Mouse (Mus musculus) left cerebral cortex, adult 8-10 months (tissue): ENCODE data around the gene Rnf10. TPM values are rescaled to one million over a fixed set of nuclear protein-coding genes. Genes with fewer than 3 reads are reported as not detected.

ENCODE experiments used
- DNase-seq, 2 experiments: peaks; one replicate each; pipeline ENCODE4 v3.0.0; 2022; ENCODE audit warnings: low spot score in 2 of 2
- total RNA-seq, 4 experiments: library from RNA; stranded (reverse); gene quantifications; 2 replicates each; pipeline ENCODE4 v1.2.4; 2022

Gene Rnf10
- total RNA-seq, 4 experiments from 2014 or later = 216 to 259 (median 243) TPM

GRCm38 (mm10) chr5:115235786-115236263 is 36.9 kb downstream of the Rnf10 start, which contains the start of gene Pop5:
Gene Pop5, plus strand, starts transcription at chr5:115235836.
- DNase-seq = peak; percentile 79 to 89

DNA sequence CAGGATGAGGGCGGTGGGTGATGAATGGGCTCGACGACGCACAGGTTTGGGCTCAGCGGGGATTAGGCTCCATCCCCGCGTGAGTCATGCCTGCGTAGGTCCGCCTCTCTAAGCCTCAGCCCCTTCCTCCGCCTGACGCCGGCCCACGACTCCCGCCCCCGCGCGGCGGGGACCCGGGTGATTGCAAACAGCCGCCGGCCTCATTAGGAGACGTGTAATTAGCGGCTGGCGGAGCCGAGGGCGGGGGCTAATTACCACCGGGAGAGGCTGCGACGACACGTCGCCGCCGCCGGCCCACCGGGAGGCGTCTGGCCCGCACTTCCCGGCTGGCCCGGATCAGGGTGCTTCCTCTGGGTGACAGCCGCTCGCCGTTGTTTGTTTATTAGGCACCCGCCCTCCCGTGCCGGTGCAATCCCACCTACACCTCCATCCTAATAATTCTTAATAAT is 37.4 kb downstream of the Rnf10 start:
- peak; percentile 72 to 81 for DNase-seq

GRCm38 (mm10) chr5:115234519-115234918 is 38.2 kb downstream of the Rnf10 start:
- DNase-seq = peak in 1 of 2 experiments; percentile 64

DNA sequence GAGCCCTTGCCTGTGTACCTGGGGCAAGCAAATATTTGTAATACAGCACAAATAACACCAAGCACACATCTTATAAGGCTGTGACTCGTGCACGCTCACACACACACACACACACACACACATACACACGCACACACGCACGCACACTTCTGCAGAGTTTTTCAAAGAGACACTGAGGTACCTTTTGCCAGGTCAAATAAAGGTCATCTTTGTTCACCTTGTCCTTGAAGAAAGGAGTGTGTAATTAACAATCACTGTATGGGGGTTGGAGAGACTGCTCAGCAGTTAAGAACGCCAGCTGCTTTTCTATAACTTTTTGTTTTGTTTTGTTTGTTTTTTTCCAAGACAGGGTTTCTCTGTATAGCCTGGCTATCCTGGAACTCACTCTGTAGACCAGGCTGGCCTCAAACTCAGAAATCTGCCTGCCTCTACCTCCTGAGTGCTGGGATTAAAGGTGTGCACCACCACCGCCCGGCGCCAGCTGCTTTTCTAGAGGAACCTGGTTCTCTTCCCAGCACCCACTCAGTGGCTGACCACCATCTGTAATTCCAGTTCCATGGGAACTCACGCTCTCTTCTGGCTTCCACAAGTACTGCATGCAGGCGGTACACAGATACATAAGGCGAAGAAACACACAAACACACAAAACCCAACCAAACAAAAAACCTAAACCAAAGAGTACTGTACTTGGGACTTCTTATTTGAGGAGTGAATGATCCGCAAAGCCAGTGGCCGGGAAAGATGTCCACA is 39.5 kb downstream of the Rnf10 start:
- DNase-seq = no peak

DNA sequence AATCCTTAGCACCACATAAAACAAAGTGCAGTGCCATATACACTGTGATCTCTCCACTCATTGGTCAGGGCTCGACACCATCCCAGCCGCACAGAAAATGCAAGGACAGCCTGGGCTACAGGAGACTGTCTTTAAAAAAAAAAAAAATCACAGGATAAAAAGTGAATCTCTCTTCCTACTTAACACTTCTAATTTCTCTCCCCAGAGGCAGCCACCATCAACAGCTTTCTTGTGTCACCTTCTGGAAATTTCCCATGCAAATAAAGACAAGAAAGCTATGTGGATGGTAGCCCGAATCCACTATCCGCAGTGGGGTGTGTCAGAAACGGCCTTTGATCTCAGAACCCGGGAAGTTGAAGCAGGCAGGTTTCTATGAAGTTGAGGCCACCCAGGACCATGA is 40.2 kb downstream of the Rnf10 start:
- no peak for DNase-seq

GRCm38 (mm10) chr5:115231552-115232120 is 41.1 kb downstream of the Rnf10 start:
- DNase-seq = peak in 1 of 2 experiments; percentile 27

DNA sequence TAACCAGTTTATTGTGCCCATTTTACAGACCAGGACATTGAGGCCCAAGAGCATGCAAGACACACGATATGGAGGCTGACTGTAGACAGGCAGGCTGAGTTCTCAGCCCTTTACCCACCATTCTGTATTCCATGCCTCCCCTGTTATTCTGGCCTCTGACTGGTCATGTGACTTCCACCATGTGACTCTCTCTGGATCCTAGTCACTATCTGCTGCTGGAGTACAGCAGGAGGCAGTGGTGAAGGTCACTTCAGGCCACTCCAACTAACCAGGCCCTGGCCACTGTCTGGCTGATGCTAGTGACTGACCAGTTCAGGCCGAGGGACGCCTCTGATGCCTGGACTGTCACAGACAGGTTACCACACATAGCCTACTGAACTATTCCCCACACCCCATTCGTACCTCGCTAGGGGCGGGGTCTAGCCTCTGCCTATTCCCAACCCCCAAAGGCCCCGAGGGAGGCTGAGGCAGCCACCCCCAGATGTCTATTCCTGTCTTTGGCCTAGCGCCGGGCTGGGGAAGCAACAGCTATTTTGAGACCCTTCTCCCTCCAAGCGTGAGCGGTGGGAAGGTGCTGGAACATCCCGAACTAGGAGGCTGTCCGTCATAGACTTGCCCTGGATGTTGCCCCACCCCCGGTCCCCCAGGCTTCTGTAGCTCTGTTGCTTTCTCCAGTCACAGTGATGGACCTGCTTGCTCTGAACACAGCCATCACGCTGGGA is 41.7 kb downstream of the Rnf10 start:
- DNase-seq = peak; percentile 32 to 80

GRCm38 (mm10) chr5:115222485-115222884 is 50.2 kb downstream of the Rnf10 start:
- no peak for DNase-seq

GRCm38 (mm10) chr5:115220931-115221640 is 51.6 kb downstream of the Rnf10 start:
- DNase-seq = peak; percentile 39 to 71

GRCm38 (mm10) chr5:115217998-115218397 is 54.7 kb downstream of the Rnf10 start:
- no peak for DNase-seq

DNA sequence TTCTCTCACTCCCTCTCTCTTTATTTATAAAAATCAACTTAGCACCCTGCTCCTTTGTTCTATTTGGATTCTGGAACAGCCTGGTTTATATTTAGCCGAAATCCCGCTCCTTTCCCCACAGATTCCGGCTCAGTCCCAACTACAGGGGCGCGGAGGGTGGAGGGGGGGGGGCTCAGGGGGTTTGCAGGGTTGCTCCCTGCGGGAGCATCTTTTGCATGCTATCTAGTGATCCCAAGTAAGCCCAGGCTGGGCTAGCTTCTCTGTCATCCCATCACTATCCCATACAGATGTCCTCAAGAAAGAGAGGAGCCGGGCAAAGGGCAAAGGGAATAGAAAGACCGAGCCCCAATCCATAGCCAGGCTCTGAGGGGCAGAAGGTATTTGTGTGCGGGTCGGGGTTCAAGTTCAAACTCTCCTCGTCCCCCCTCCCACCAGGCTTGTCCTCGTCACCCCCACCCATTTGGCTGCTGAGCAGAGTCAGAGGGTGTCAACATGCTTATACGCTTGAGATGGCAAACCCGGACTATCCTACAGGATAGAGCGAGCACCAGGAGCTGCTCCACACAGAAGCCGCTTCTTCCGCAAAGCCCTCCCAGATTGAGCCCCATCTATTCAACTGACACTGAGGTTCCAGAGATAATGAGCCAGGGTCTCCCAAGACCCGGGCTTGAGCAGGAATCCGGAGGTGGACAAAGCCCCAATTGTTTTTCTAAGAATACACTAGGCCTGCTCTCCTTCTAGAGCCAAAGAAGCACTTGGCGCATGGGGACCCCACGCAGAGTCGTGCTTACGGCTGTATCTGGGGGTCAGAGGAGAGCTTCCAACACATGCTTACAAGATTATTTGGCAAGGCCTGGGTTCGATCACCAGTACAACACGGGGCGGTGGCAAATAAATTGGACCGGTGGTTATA is 57.2 kb downstream of the Rnf10 start:
- no peak for DNase-seq

GRCm38 (mm10) chr5:115214864-115215263 is 57.8 kb downstream of the Rnf10 start:
- peak; percentile 46 to 69 for DNase-seq

DNA sequence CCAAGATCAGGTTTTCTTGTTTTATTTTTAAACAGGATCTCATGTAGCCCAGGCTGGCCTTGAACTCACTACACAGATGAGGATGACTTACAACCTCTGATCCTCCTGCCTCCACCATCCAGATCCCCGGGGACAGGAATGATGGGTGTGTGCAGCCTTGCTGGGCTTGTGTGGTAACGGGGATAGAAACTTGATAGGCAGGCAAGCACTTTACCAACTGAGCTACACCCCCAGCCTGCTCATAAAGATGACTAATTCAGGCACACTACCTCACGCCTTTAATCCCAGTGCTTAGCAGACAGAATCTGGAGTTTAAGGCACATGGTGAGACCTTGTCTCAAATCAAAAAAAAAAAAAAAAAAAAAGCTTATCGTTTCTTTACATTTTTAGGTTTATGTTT is 59.8 kb downstream of the Rnf10 start:
- DNase-seq = peak in 1 of 2 experiments; percentile 61

DNA sequence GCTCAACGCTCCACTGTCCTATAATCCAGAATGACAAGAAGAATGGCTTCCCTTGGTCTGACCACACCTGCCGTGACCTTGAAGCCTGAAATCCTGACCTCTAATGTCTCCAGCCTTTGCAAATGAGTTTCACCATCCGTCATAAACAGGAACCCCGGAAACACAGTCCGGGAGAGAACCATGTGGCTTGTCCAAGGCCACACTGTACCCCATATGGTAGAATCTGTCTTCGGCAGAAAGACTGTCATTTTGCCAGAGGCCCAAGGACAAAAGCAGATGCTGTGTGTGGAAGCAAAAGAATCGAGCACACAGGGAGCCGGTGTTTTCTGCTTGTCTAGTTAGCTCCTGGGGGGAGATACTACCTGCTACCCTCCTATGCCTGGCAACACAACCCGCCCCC is 60.2 kb downstream of the Rnf10 start:
- no peak for DNase-seq

- no peak for DNase-seq
These were observed 62.3 kb downstream of the Rnf10 start for GRCm38 (mm10) chr5:115210380-115210779.

- DNase-seq = no peak
These were observed 64.1 kb downstream of the Rnf10 start for GRCm38 (mm10) chr5:115208601-115209000.

DNA sequence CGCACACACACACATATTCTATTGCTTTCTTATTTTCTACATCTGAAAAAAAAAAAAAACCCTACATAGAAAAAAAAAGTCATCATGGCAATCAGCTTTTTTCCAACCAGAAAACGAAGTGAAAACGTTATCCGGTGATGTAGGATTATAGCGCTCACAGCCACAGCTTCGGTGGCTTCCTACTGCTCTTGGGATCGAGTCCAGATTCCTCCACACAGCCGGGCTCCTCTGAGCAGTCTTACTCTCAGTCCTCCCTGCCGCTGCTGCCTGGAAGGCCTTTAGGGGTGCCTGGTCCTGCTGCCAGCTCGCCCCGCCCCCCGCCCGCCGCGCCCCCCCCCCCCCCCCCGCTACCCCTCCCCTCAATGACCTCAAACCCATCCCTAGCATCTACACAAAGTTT is 64.8 kb downstream of the Rnf10 start:
- no peak for DNase-seq

- no peak for DNase-seq
These were observed 65.5 kb downstream of the Rnf10 start for GRCm38 (mm10) chr5:115207244-115207643.

GRCm38 (mm10) chr5:115204562-115205311 is 68.0 kb downstream of the Rnf10 start:
- peak in 1 of 2 experiments; percentile 64 for DNase-seq
